Mouse (Mus musculus) stomach, postnatal 0 days (tissue): ENCODE results near the gene Trim2. TPM values are rescaled to one million over a fixed set of nuclear protein-coding genes. Genes with fewer than 3 reads are reported as not detected.
A peak's percentile ranks its signal among the peaks of the same experiment; 100 is the strongest.

Experiments used
- ATAC-seq: fragments of 200-750 bp; cut with Nextera tagmentation; 2 replicates; pipeline ENCODE4 v1.8.0; 2017; ENCODE audit not compliant: low FRiP score, low TSS enrichment
- DNase-seq: peaks from one replicate; pipeline ENCODE4 v3.0.0-alpha.2; 2016; ENCODE audit warnings: low spot score
- H3K27ac ChIP-seq: fragments of 300-500 bp; sonication (generic); replicated peaks from 2 replicates; pipeline ENCODE4 v1.5.1; 2014; ENCODE audit warnings: mild to moderate bottlenecking, control low read depth
- H3K27me3 ChIP-seq: fragments of 300-500 bp; sonication (generic); 2 replicates; pipeline ENCODE4 v1.6.1; 2014; ENCODE audit warnings: low read length; ENCODE audit not compliant: control insufficient read depth, insufficient read depth
- H3K36me3 ChIP-seq: fragments of 300-500 bp; sonication (generic); 2 replicates; pipeline ENCODE4 v1.6.1; 2014; ENCODE audit warnings: low read length, mixed read lengths; ENCODE audit not compliant: control insufficient read depth, insufficient read depth
- H3K4me1 ChIP-seq: fragments of 300-500 bp; sonication (generic); replicated peaks from 2 replicates; pipeline ENCODE4 v1.6.1; 2014; ENCODE audit warnings: antibody characterized with exemption; ENCODE audit not compliant: control insufficient read depth, insufficient read depth
- H3K4me2 ChIP-seq: fragments of 300-500 bp; sonication (generic); replicated peaks from 2 replicates; pipeline ENCODE4 v1.6.1; 2014; ENCODE audit warnings: low read depth, mild to moderate bottlenecking, control low read depth, moderate library complexity
- H3K4me3 ChIP-seq: fragments of 300-500 bp; sonication (generic); 2 replicates; pipeline ENCODE4 v1.5.1; 2014; ENCODE audit warnings: low read depth, low read length, control low read depth
- H3K9ac ChIP-seq: fragments of 300-500 bp; sonication (generic); 2 replicates; pipeline ENCODE4 v1.6.1; 2014; ENCODE audit warnings: mild to moderate bottlenecking, low read length, control low read depth, mixed read lengths
- H3K9me3 ChIP-seq: fragments of 300-500 bp; sonication (generic); 2 replicates; pipeline ENCODE4 v1.6.1; 2016; ENCODE audit warnings: low read length; ENCODE audit not compliant: control insufficient read depth
- CTCF ChIP-seq: IDR thresholded peaks from 2 replicates; pipeline ENCODE4 v1.5.1; 2016; ENCODE audit warnings: antibody characterized with exemption, low read depth, mild to moderate bottlenecking, moderate library complexity
- EP300 ChIP-seq: optimal IDR thresholded peaks from 2 replicates; pipeline ENCODE3; 2016; ENCODE audit warnings: antibody characterized with exemption
- WGBS: fragments of 180-500 bp; shearing (Covaris S2); extraction: QIAGEN DNeasy Blood & Tissue Kit; methylation state at CpG from one replicate; pipeline ENCODE4 v1.1.7; 2014; 5-methylcytosine and 5-hydroxymethylcytosine counted together
- polyA plus RNA-seq: library from polyadenylated mRNA; unstranded; fragments of >200 nt; fragmentation: Nextera tagmentation; extraction: Ambion mirVana; gene quantifications from 2 replicates; pipeline ENCODE4 v1.2.1, GENCODE M21; 2015

Trim2 gene
- polyA plus RNA-seq, 1 experiment from 2014 or later = 30.7 TPM

GRCm38 (mm10) chr3:84333400-84334349 lies 27.0 kb upstream of the Trim2 start:
- 46% methylated on average over 22 of the region's 22 CpGs for WGBS
- no peaks in the 10 kb centered on the region for H3K36me3 ChIP-seq
- peak overlapping the region; percentile 78 for H3K27ac ChIP-seq
- no peak overlapping the region for H3K4me3 ChIP-seq
- H3K9ac ChIP-seq = no peak overlapping the region
- TF ChIP-seq CTCF = peak; percentile 73
- TF ChIP-seq EP300 = no peak
- H3K4me1 ChIP-seq = 0 out of 2 replicates have a peak, but pooled peaks cover 5% of the 10 kb centered on the region
- no peaks in the 10 kb centered on the region for H3K9me3 ChIP-seq
- ATAC-seq = peak; percentile 33
- no peak overlapping the region for H3K4me2 ChIP-seq
- no peaks in the 10 kb centered on the region for H3K27me3 ChIP-seq
- DNase-seq = peak; percentile 68

DNA sequence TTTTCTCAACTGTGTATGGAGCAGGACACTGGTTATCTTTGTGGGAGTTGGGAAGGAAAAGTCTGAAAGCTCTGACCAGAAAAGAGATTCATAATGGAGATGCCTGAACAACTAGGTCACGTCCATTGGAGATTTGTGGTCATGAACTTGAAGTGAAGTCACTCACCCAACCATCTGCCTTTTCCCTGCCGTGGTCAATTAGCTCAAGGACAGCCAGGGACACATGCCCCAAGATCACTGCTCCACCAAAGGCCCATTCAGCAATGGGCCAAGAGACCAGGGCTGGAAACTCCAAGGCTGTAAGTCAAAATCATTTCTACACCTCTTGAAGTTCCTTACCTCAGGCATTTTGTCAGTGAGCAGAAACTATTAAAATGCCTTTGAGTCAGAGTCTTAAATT lies 23.5 kb upstream of the Trim2 start:
- Histone ChIP-seq H3K9me3 (no peaks in the 10 kb centered on the region), H3K36me3 (no peaks in the 10 kb centered on the region), H3K4me2 (no peak overlapping the region), H3K27me3 (no peaks in the 10 kb centered on the region), H3K4me1 (0 out of 2 replicates have a peak, but pooled peaks cover 2% of the 10 kb centered on the region), H3K4me3 (no peak overlapping the region), H3K27ac (no peak overlapping the region), H3K9ac (no peak overlapping the region)
- no peak for TF ChIP-seq EP300
- TF ChIP-seq CTCF = no peak
- ATAC-seq (no peak), DNase-seq (no peak)
- WGBS = 81% methylated on average over 2 of the region's 2 CpGs

- ATAC-seq = peak; percentile 88
- no peaks in the 10 kb centered on the region for H3K9me3 ChIP-seq
- DNase-seq = peak; percentile 58
- no peaks in the 10 kb centered on the region for H3K36me3 ChIP-seq
- 73% methylated on average over 12 of the region's 12 CpGs for WGBS
- H3K9ac ChIP-seq = no peak overlapping the region
- no peaks in the 10 kb centered on the region for H3K27me3 ChIP-seq
- TF ChIP-seq EP300 (peak; percentile 88), CTCF (no peak)
- H3K4me2 ChIP-seq = no peak overlapping the region
- H3K27ac ChIP-seq = peak overlapping the region; percentile 65
- 0 out of 2 replicates have a peak, but pooled peaks cover 2% of the 10 kb centered on the region for H3K4me1 ChIP-seq
- H3K4me3 ChIP-seq = no peak overlapping the region
Observed at GRCm38 (mm10) chr3:84324967-84325441, 18.3 kb upstream of the Trim2 start.

DNA sequence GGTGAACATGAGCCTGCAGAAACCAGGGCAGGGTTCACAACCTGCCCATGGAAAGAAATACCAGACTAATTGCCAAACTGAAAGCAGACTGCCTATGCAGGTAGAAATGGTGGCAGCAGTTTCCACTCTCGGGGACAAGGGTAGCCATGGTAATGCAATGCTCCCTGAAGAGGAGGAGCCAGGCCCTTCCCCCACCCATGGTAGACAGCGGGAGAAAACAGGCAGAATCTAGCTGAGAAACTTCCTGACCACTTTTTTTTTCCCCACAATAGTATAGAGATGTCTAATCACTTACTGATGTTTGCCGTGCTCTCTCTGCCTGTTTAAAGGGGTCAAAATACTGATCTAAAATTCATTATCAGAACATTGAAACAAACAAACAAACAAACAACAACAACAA lies 17.8 kb upstream of the Trim2 start:
- H3K27ac ChIP-seq = peak overlapping the region; percentile 65
- H3K27me3 ChIP-seq = no peaks in the 10 kb centered on the region
- WGBS = 20% methylated on average over 3 of the region's 3 CpGs
- ATAC-seq = peak; percentile 56
- H3K9ac ChIP-seq = no peak overlapping the region
- no peaks in the 10 kb centered on the region for H3K9me3 ChIP-seq
- no peak overlapping the region for H3K4me3 ChIP-seq
- TF ChIP-seq CTCF (no peak), EP300 (no peak)
- peak; percentile 49 for DNase-seq
- H3K4me2 ChIP-seq = 0 out of 2 replicates have a peak overlapping the region, but pooled peaks have one; percentile 8
- no peaks in the 10 kb centered on the region for H3K36me3 ChIP-seq
- H3K4me1 ChIP-seq = 0 out of 2 replicates have a peak, but pooled peaks cover 2% of the 10 kb centered on the region

GRCm38 (mm10) chr3:84324000-84324399 lies 17.3 kb upstream of the Trim2 start:
- 0 out of 2 replicates have a peak overlapping the region, but pooled peaks have one; percentile 8 for H3K4me2 ChIP-seq
- DNase-seq = no peak

More at GRCm38 (mm10) chr3:84324000-84324399, 17.3 kb upstream of the Trim2 start:
- peak; percentile 11; the same call in 1 of the 2 replicates for ATAC-seq
- Histone ChIP-seq H3K27ac (peak overlapping the region; percentile 65), H3K27me3 (no peaks in the 10 kb centered on the region), H3K9ac (no peak overlapping the region), H3K4me3 (no peak overlapping the region), H3K4me1 (0 out of 2 replicates have a peak, but pooled peaks cover 2% of the 10 kb centered on the region), H3K36me3 (no peaks in the 10 kb centered on the region), H3K9me3 (no peaks in the 10 kb centered on the region)
- WGBS = 23% methylated on average over 6 of the region's 6 CpGs
- TF ChIP-seq CTCF (no peak), EP300 (no peak)
